Mouse (Mus musculus): ENCODE measurements at regions not wholly inside any gene's neighbourhood (a gene's known extent, or its start where the extent isn't known, plus 50 kb on each side); places are given as distances from the start of the nearest gene placed in this dataset.
A peak's percentile ranks its signal among the peaks of the same experiment; 100 is the strongest.

- H3K9ac ChIP-seq (ENCODE audit: low read depth, low read length): no peak overlapping the region
- no peaks in the 10 kb centered on the region for H3K27me3 ChIP-seq (ENCODE audit: control insufficient read depth, insufficient read depth, low read length)
- no peak overlapping the region for H3K4me3 ChIP-seq
- TF ChIP-seq CTCF (IDR thresholded peaks at IDR 0.05) (no peak), EP300 (IDR thresholded peaks at IDR 0.05; ENCODE audit: insufficient read depth, low read depth, low read length) (no peak), POLR2A (IDR thresholded peaks at IDR 0.05; ENCODE audit: insufficient read depth, low read depth, low read length) (no peak)
- H3K36me3 ChIP-seq (ENCODE audit: control insufficient read depth, insufficient read depth, low read length): no peaks in the 10 kb centered on the region
- intact Hi-C loops (cut with DNase I): loop anchor here (10.0 kb wide), 1 partner anchor 164 kb away; no protein-coding TSS in a partner anchor
- WGBS: 85% methylated on average over 2 of the region's 2 CpGs
- H3K79me2 ChIP-seq (replicated peaks; ENCODE audit: control insufficient read depth, insufficient read depth, low read length): no peaks in the 10 kb centered on the region
- no peak overlapping the region for H3K27ac ChIP-seq
- no peak for DNase-seq
- H3K4me1 ChIP-seq (ENCODE audit: control insufficient read depth, insufficient read depth, low read length): peaks cover 5% of the 10 kb centered on the region
Measured at GRCm38 (mm10) chr9:79520498-79520897, 198.1 kb downstream of the Col12a1 start.

- H3K4me3 ChIP-seq: no peak overlapping the region
- H3K79me2 ChIP-seq (replicated peaks; ENCODE audit: control insufficient read depth, insufficient read depth, low read length): no peaks in the 10 kb centered on the region
- H3K9ac ChIP-seq (ENCODE audit: low read depth, low read length): no peak overlapping the region
- no peaks in the 10 kb centered on the region for H3K27me3 ChIP-seq (ENCODE audit: control insufficient read depth, insufficient read depth, low read length)
- intact Hi-C loops (cut with DNase I): loop anchor here (10.0 kb wide), 1 partner anchor 162 kb away; no protein-coding TSS in a partner anchor
- peak overlapping the region; percentile 33 for H3K27ac ChIP-seq
- WGBS: 73% methylated on average over 4 of the region's 4 CpGs
- no peak for TF ChIP-seq POLR2A (IDR thresholded peaks at IDR 0.05; ENCODE audit: insufficient read depth, low read depth, low read length)
- no peaks in the 10 kb centered on the region for H3K36me3 ChIP-seq (ENCODE audit: control insufficient read depth, insufficient read depth, low read length)
- DNase-seq: no peak
- H3K4me1 ChIP-seq (ENCODE audit: control insufficient read depth, insufficient read depth, low read length): peaks cover 3% of the 10 kb centered on the region
Measured at GRCm38 (mm10) chr9:79523054-79523453, 195.6 kb downstream of the Col12a1 start.

- DNase-seq: no peak
- Histone ChIP-seq H3K36me3 (ENCODE audit: control insufficient read depth, insufficient read depth, low read length) (no peaks in the 10 kb centered on the region), H3K27me3 (ENCODE audit: control insufficient read depth, insufficient read depth, low read length) (no peaks in the 10 kb centered on the region), H3K79me2 (replicated peaks; ENCODE audit: control insufficient read depth, insufficient read depth, low read length) (no peaks in the 10 kb centered on the region), H3K27ac (no peak overlapping the region), H3K4me1 (ENCODE audit: control insufficient read depth, insufficient read depth, low read length) (peaks cover 1% of the 10 kb centered on the region; the same call in 1 of the 2 replicates), H3K9ac (ENCODE audit: low read depth, low read length) (no peak overlapping the region), H3K4me3 (no peak overlapping the region)
- no peak for TF ChIP-seq EP300 (IDR thresholded peaks at IDR 0.05; ENCODE audit: insufficient read depth, low read depth, low read length)
- no peak for TF ChIP-seq CTCF (IDR thresholded peaks at IDR 0.05)
- no peak for TF ChIP-seq POLR2A (IDR thresholded peaks at IDR 0.05; ENCODE audit: insufficient read depth, low read depth, low read length)
- intact Hi-C loops (cut with DNase I): loop anchor here (10.0 kb wide), 1 partner anchor 160 kb away; no protein-coding TSS in a partner anchor
Measured at GRCm38 (mm10) chr9:79525000-79525399, 193.6 kb downstream of the Col12a1 start.

GRCm38 (mm10) chr9:79526390-79526789 lies 192.2 kb downstream of the Col12a1 start:
- H3K36me3 ChIP-seq (ENCODE audit: control insufficient read depth, insufficient read depth, low read length): no peaks in the 10 kb centered on the region
- TF ChIP-seq CTCF (IDR thresholded peaks at IDR 0.05) (no peak), EP300 (IDR thresholded peaks at IDR 0.05; ENCODE audit: insufficient read depth, low read depth, low read length) (no peak), POLR2A (IDR thresholded peaks at IDR 0.05; ENCODE audit: insufficient read depth, low read depth, low read length) (no peak)
- no peaks in the 10 kb centered on the region for H3K27me3 ChIP-seq (ENCODE audit: control insufficient read depth, insufficient read depth, low read length)
- H3K79me2 ChIP-seq (replicated peaks; ENCODE audit: control insufficient read depth, insufficient read depth, low read length): no peaks in the 10 kb centered on the region
- intact Hi-C loops (cut with DNase I): loop anchor here (10.0 kb wide), 1 partner anchor 158 kb away; no protein-coding TSS in a partner anchor
- no peak overlapping the region for H3K27ac ChIP-seq
- WGBS: 65% methylated on average over 6 of the region's 6 CpGs
- DNase-seq: no peak
- no peak overlapping the region for H3K4me3 ChIP-seq
- H3K4me1 ChIP-seq (ENCODE audit: control insufficient read depth, insufficient read depth, low read length): peaks cover 1% of the 10 kb centered on the region; the same call in 1 of the 2 replicates
- H3K9ac ChIP-seq (ENCODE audit: low read depth, low read length): no peak overlapping the region

GRCm38 (mm10) chr9:79527331-79527730 lies 191.3 kb downstream of the Col12a1 start:
- no peaks in the 10 kb centered on the region for H3K27me3 ChIP-seq (ENCODE audit: control insufficient read depth, insufficient read depth, low read length)
- H3K4me1 ChIP-seq (ENCODE audit: control insufficient read depth, insufficient read depth, low read length): peaks cover 1% of the 10 kb centered on the region; the same call in 1 of the 2 replicates
- no peak overlapping the region for H3K4me3 ChIP-seq
- H3K36me3 ChIP-seq (ENCODE audit: control insufficient read depth, insufficient read depth, low read length): no peaks in the 10 kb centered on the region
- 59% methylated on average over 3 of the region's 3 CpGs for WGBS
- intact Hi-C loops (cut with DNase I): loop anchor here (10.0 kb wide), 1 partner anchor 157 kb away; no protein-coding TSS in a partner anchor
- no peak for DNase-seq
- no peak overlapping the region for H3K27ac ChIP-seq
- TF ChIP-seq EP300 (IDR thresholded peaks at IDR 0.05; ENCODE audit: insufficient read depth, low read depth, low read length) (no peak), CTCF (IDR thresholded peaks at IDR 0.05) (no peak), POLR2A (IDR thresholded peaks at IDR 0.05; ENCODE audit: insufficient read depth, low read depth, low read length) (no peak)
- no peak overlapping the region for H3K9ac ChIP-seq (ENCODE audit: low read depth, low read length)
- H3K79me2 ChIP-seq (replicated peaks; ENCODE audit: control insufficient read depth, insufficient read depth, low read length): no peaks in the 10 kb centered on the region

Data from heart, adult 2 months (tissue).